Mouse (Mus musculus) bone marrow macrophage, adult 2 months (primary cell): Measurements from ENCODE around the gene Fam198b.

Source experiments
- CTCF ChIP-seq: IDR thresholded peaks from 2 replicates; pipeline ENCODE4 v1.5.1; 2012; ENCODE audit warnings: low read depth, mild to moderate bottlenecking, low read length, moderate library complexity
- POLR2A ChIP-seq: IDR thresholded peaks from 2 replicates; pipeline ENCODE4 v1.6.1; 2012; ENCODE audit warnings: mild to moderate bottlenecking, low read depth, low read length, borderline replicate concordance

DNA sequence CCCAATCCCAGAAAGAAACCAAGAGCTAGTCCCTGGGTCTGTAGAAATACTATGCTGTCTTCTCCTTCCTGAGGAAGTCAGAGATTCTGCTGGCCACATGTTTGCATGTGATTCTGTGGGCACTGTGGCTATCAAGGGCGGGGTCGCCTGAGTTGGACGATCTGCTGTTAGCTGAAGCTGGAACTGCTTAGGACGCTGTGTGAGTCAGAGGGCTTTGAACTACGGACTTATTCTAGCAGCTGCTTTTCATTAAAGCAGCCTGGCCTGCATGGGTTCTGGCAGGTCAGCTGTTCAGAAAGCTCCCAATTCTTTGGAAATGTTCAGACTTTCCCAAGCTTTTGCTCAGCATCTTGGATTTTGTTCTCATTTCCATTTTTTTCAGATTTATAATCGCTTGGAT is 51.9 kb downstream of the Fam198b start:
- no peak for TF ChIP-seq CTCF
- TF ChIP-seq POLR2A, result no peak
